Mouse (Mus musculus) testis, adult 2 months (tissue): Measurements from ENCODE around the gene Cracr2a.

Experiments
- CTCF ChIP-seq: fragments of 200-500 bp; IDR thresholded peaks from 2 replicates; pipeline ENCODE4 v1.5.1; 2012; ENCODE audit warnings: low read depth, mild to moderate bottlenecking, inconsistent platforms, low read length, moderate library complexity; ENCODE audit not compliant: control insufficient read depth, insufficient read depth, insufficient replicate concordance
- POLR2A ChIP-seq: fragments of 200-500 bp; IDR thresholded peaks from 2 replicates; pipeline ENCODE4 v1.6.1; 2012; ENCODE audit warnings: low read depth, mild to moderate bottlenecking, inconsistent platforms, low read length, moderate library complexity; ENCODE audit not compliant: control insufficient read depth

DNA sequence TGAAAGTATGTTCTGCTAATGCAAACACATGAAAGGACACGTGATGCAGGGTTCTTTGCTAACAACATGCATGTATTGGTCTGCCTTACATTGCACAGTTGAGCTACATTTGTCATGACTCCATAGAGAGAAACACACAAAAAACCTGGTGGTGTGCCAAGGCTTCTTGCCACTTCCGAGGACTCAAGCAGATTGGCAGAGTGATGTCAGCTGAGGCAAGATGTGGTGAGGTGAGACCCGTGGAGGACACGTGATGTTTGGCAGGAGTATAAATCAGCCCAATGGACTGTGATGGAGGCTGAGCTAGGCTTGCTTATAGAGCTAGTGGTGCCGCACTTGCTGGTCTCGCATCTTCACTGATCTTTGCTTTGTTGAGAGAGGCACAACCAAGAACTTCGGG is 32.5 kb upstream of the Cracr2a start:
- TF ChIP-seq CTCF (no peak), POLR2A (no peak)
